Mouse (Mus musculus): Measurements from ENCODE around the gene Efl1.

GRCm38 (mm10) chr7:82759091-82759490 lies 110.7 kb downstream of the Efl1 start:
- TF ChIP-seq CTCF (conservative IDR thresholded peaks at IDR 0.05 in 1 of 2, IDR thresholded peaks at IDR 0.05 in 1 of 2; ENCODE audit: low read depth in 2 of 2, low read length in 2 of 2) (no peak), POLR2AphosphoS2 (IDR thresholded peaks at IDR 0.05; ENCODE audit: low read depth, low read length) (no peak), SIN3A (IDR thresholded peaks at IDR 0.05; ENCODE audit: low read length) (no peak), E2F4 (IDR thresholded peaks at IDR 0.05; ENCODE audit: insufficient replicate concordance, low read depth, low read length) (no peak), MXI1 (IDR thresholded peaks at IDR 0.05; ENCODE audit: low read depth, low read length) (no peak), POLR2A (IDR thresholded peaks at IDR 0.05; ENCODE audit: low read depth, low read length) (no peak), EP300 (IDR thresholded peaks at IDR 0.05; ENCODE audit: low read length) (no peak), CHD1 (IDR thresholded peaks at IDR 0.05; ENCODE audit: low read depth, low read length) (no peak), RCOR1 (conservative IDR thresholded peaks at IDR 0.05; ENCODE audit: low read depth, low read length) (no peak), NELFE (IDR thresholded peaks at IDR 0.05; ENCODE audit: low read depth, low read length) (no peak)
